Mouse (Mus musculus) hindbrain, embryonic 12.5 days (tissue): ENCODE data around the gene Hoxc4. TPM values are rescaled to one million over a fixed set of nuclear protein-coding genes. Genes with fewer than 3 reads are reported as not detected.

ENCODE experiments used
- ATAC-seq: fragments of 200-750 bp; cut with Nextera tagmentation; 2 replicates; pipeline ENCODE4 v1.8.0; 2017; ENCODE audit warnings: moderate TSS enrichment; ENCODE audit not compliant: low FRiP score
- H3K27ac ChIP-seq: fragments of 300-500 bp; sonication (generic); 2 replicates; pipeline ENCODE4 v1.5.1; 2016; ENCODE audit warnings: mild to moderate bottlenecking
- H3K27me3 ChIP-seq: fragments of 300-500 bp; sonication (generic); 2 replicates; pipeline ENCODE4 v1.6.1; 2016; ENCODE audit warnings: mild to moderate bottlenecking
- H3K36me3 ChIP-seq: fragments of 300-500 bp; sonication (generic); 2 replicates; pipeline ENCODE4 v1.6.1; 2016; ENCODE audit warnings: mild to moderate bottlenecking
- H3K4me1 ChIP-seq: fragments of 300-500 bp; sonication (generic); 2 replicates; pipeline ENCODE4 v1.6.1; 2016
- H3K4me2 ChIP-seq: fragments of 300-500 bp; sonication (generic); replicated peaks from 2 replicates; pipeline ENCODE4 v1.6.1; 2016; ENCODE audit warnings: mild to moderate bottlenecking
- H3K4me3 ChIP-seq: fragments of 300-500 bp; sonication (generic); 2 replicates; pipeline ENCODE4 v1.5.1; 2016; ENCODE audit warnings: mild to moderate bottlenecking
- H3K9ac ChIP-seq: fragments of 300-500 bp; sonication (generic); 2 replicates; pipeline ENCODE4 v1.6.1; 2016; ENCODE audit warnings: mild to moderate bottlenecking, moderate library complexity
- H3K9me3 ChIP-seq: fragments of 300-500 bp; sonication (generic); replicated peaks from 2 replicates; pipeline ENCODE4 v1.6.1; 2016; ENCODE audit warnings: mild to moderate bottlenecking
- WGBS: fragments of 180-500 bp; shearing (Covaris S2); methylation state at CpG from one replicate; pipeline ENCODE4 v1.1.7; 2016; 5-methylcytosine and 5-hydroxymethylcytosine counted together
- polyA plus RNA-seq: library from polyadenylated mRNA; unstranded; fragments of >200 nt; fragmentation: Nextera tagmentation; extraction: Ambion mirVana; gene quantifications from 2 replicates; pipeline ENCODE4 v1.2.1, GENCODE M21; 2016

The Hoxc4 gene
- polyA plus RNA-seq, 1 experiment from 2014 or later: 34.5 TPM

- Histone ChIP-seq H3K4me1 (peaks cover 6% of the 10 kb centered on the region), H3K4me3 (peak overlapping the region; percentile 44), H3K27me3 (peaks cover 99% of the 10 kb centered on the region), H3K9ac (peak overlapping the region; percentile 74), H3K9me3 (no peaks in the 10 kb centered on the region), H3K27ac (peak overlapping the region; percentile 92), H3K4me2 (peak overlapping the region; percentile 50), H3K36me3 (no peaks in the 10 kb centered on the region)
- ATAC-seq: no peak
- WGBS: under 1% methylated on average over 14 of the region's 14 CpGs
Measured at GRCm38 (mm10) chr15:103035548-103035881, 16.8 kb downstream of the Hoxc4 start.

- no peaks in the 10 kb centered on the region for H3K36me3 ChIP-seq
- peaks cover 6% of the 10 kb centered on the region for H3K4me1 ChIP-seq
- 0 out of 2 replicates have a peak overlapping the region, but pooled peaks have one; percentile 42 for H3K9ac ChIP-seq
- peak overlapping the region; percentile 44 for H3K4me3 ChIP-seq
- peak overlapping the region; percentile 77; the same call in 1 of the 2 replicates for H3K27ac ChIP-seq
- peaks cover 100% of the 10 kb centered on the region for H3K27me3 ChIP-seq
- H3K9me3 ChIP-seq: no peaks in the 10 kb centered on the region
- peak overlapping the region; percentile 50 for H3K4me2 ChIP-seq
- ATAC-seq: no peak
- WGBS: 22% methylated on average over 1 of the region's 1 CpGs
Measured at GRCm38 (mm10) chr15:103037579-103037978, 18.8 kb downstream of the Hoxc4 start.

GRCm38 (mm10) chr15:103038701-103039480 is 20.2 kb downstream of the Hoxc4 start:
- peak overlapping the region; percentile 50 for H3K4me2 ChIP-seq
- peak overlapping the region; percentile 77 for H3K27ac ChIP-seq
- no peak for ATAC-seq
- peaks cover 4% of the 10 kb centered on the region for H3K4me1 ChIP-seq
- H3K36me3 ChIP-seq: no peaks in the 10 kb centered on the region
- peaks cover 100% of the 10 kb centered on the region for H3K27me3 ChIP-seq
- WGBS: 6% methylated on average over 10 of the region's 10 CpGs
- H3K9me3 ChIP-seq: no peaks in the 10 kb centered on the region
- peak overlapping the region; percentile 24 for H3K4me3 ChIP-seq
- H3K9ac ChIP-seq: peak overlapping the region; percentile 42

GRCm38 (mm10) chr15:103039609-103040008 is 20.9 kb downstream of the Hoxc4 start:
- Histone ChIP-seq H3K9ac (peak overlapping the region; percentile 42), H3K9me3 (no peaks in the 10 kb centered on the region), H3K4me2 (peak overlapping the region; percentile 50), H3K4me1 (no peaks in the 10 kb centered on the region; the same call in 1 of the 2 replicates), H3K27me3 (peaks cover 100% of the 10 kb centered on the region), H3K27ac (peak overlapping the region; percentile 77), H3K4me3 (peak overlapping the region; percentile 24), H3K36me3 (no peaks in the 10 kb centered on the region)
- WGBS: 3% methylated on average over 3 of the region's 3 CpGs
- ATAC-seq: no peak

GRCm38 (mm10) chr15:103040601-103041000 is 21.9 kb downstream of the Hoxc4 start:
- H3K9ac ChIP-seq: peak overlapping the region; percentile 42
- H3K4me1 ChIP-seq: no peaks in the 10 kb centered on the region; the same call in 1 of the 2 replicates
- ATAC-seq: no peak
- no peaks in the 10 kb centered on the region for H3K36me3 ChIP-seq
- H3K4me3 ChIP-seq: peak overlapping the region; percentile 24
- H3K4me2 ChIP-seq: peak overlapping the region; percentile 50
- peak overlapping the region; percentile 77; the same call in 1 of the 2 replicates for H3K27ac ChIP-seq
- peaks cover 96% of the 10 kb centered on the region for H3K27me3 ChIP-seq
- no peaks in the 10 kb centered on the region for H3K9me3 ChIP-seq
- WGBS: 1% methylated on average over 12 of the region's 12 CpGs

GRCm38 (mm10) chr15:103041613-103042012 is 22.9 kb downstream of the Hoxc4 start:
- peak overlapping the region; percentile 50 for H3K4me2 ChIP-seq
- no peaks in the 10 kb centered on the region; the same call in 1 of the 2 replicates for H3K4me1 ChIP-seq
- peaks cover 92% of the 10 kb centered on the region for H3K27me3 ChIP-seq
- no peaks in the 10 kb centered on the region for H3K36me3 ChIP-seq
- 11% methylated on average over 5 of the region's 5 CpGs for WGBS
- peak overlapping the region; percentile 77 for H3K27ac ChIP-seq
- ATAC-seq: no peak
- no peak overlapping the region for H3K4me3 ChIP-seq
- no peak overlapping the region for H3K9ac ChIP-seq
- no peaks in the 10 kb centered on the region for H3K9me3 ChIP-seq

GRCm38 (mm10) chr15:103042209-103042608 is 23.5 kb downstream of the Hoxc4 start:
- H3K9ac ChIP-seq: no peak overlapping the region

GRCm38 (mm10) chr15:103051670-103052069 is 32.9 kb downstream of the Hoxc4 start:
- H3K4me2 ChIP-seq: no peak overlapping the region
- H3K9me3 ChIP-seq: no peaks in the 10 kb centered on the region
- H3K4me1 ChIP-seq: peaks cover 3% of the 10 kb centered on the region; the same call in 1 of the 2 replicates
- no peak overlapping the region for H3K27ac ChIP-seq
- no peaks in the 10 kb centered on the region for H3K36me3 ChIP-seq
- no peak overlapping the region for H3K4me3 ChIP-seq
- peaks cover 84% of the 10 kb centered on the region for H3K27me3 ChIP-seq
- no peak for ATAC-seq
- WGBS: 73% methylated on average over 2 of the region's 2 CpGs
- no peak overlapping the region for H3K9ac ChIP-seq

More at GRCm38 (mm10) chr15:103042209-103042608, 23.5 kb downstream of the Hoxc4 start:
- Histone ChIP-seq H3K4me2 (peak overlapping the region; percentile 50), H3K36me3 (no peaks in the 10 kb centered on the region), H3K4me3 (no peak overlapping the region), H3K9me3 (no peaks in the 10 kb centered on the region), H3K4me1 (no peaks in the 10 kb centered on the region; the same call in 1 of the 2 replicates), H3K27ac (peak overlapping the region; percentile 77), H3K27me3 (peaks cover 90% of the 10 kb centered on the region)
- 4% methylated on average over 1 of the region's 1 CpGs for WGBS
- no peak for ATAC-seq

GRCm38 (mm10) chr15:103053210-103053609 is 34.5 kb downstream of the Hoxc4 start:
- Histone ChIP-seq H3K27me3 (peaks cover 85% of the 10 kb centered on the region), H3K36me3 (no peaks in the 10 kb centered on the region), H3K4me3 (no peak overlapping the region), H3K4me2 (no peak overlapping the region), H3K27ac (no peak overlapping the region), H3K4me1 (peaks cover 3% of the 10 kb centered on the region; the same call in 1 of the 2 replicates), H3K9me3 (no peaks in the 10 kb centered on the region), H3K9ac (no peak overlapping the region)
- no peak for ATAC-seq

GRCm38 (mm10) chr15:103056396-103056795 is 37.7 kb downstream of the Hoxc4 start:
- H3K4me1 ChIP-seq: peaks cover 7% of the 10 kb centered on the region
- H3K4me3 ChIP-seq: 0 out of 2 replicates have a peak overlapping the region, but pooled peaks have one; percentile 16
- H3K27me3 ChIP-seq: peaks cover 91% of the 10 kb centered on the region

GRCm38 (mm10) chr15:103058715-103059114 is 40.0 kb downstream of the Hoxc4 start:
- H3K9ac ChIP-seq: peak overlapping the region; percentile 68
- peaks cover 4% of the 10 kb centered on the region; the same call in 1 of the 2 replicates for H3K4me1 ChIP-seq
- H3K36me3 ChIP-seq: no peaks in the 10 kb centered on the region
- peak overlapping the region; percentile 92 for H3K27ac ChIP-seq
- 2% methylated on average over 12 of the region's 12 CpGs for WGBS
- ATAC-seq: no peak
- H3K9me3 ChIP-seq: no peaks in the 10 kb centered on the region
- peak overlapping the region; percentile 43 for H3K4me2 ChIP-seq
- H3K27me3 ChIP-seq: peaks cover 94% of the 10 kb centered on the region
- peak overlapping the region; percentile 32 for H3K4me3 ChIP-seq

More at GRCm38 (mm10) chr15:103056396-103056795, 37.7 kb downstream of the Hoxc4 start:
- H3K9me3 ChIP-seq: no peaks in the 10 kb centered on the region
- no peak for ATAC-seq
- H3K4me2 ChIP-seq: peak overlapping the region; percentile 46
- H3K36me3 ChIP-seq: no peaks in the 10 kb centered on the region
- WGBS: 36% methylated on average over 2 of the region's 2 CpGs
- H3K9ac ChIP-seq: peak overlapping the region; percentile 63; the same call in 1 of the 2 replicates
- peak overlapping the region; percentile 75 for H3K27ac ChIP-seq

- Histone ChIP-seq H3K27ac (peak overlapping the region; percentile 92), H3K27me3 (peaks cover 94% of the 10 kb centered on the region)
- under 1% methylated on average over 21 of the region's 21 CpGs for WGBS
Measured at GRCm38 (mm10) chr15:103059393-103059992, 40.8 kb downstream of the Hoxc4 start.

More at GRCm38 (mm10) chr15:103059393-103059992, 40.8 kb downstream of the Hoxc4 start:
- peak overlapping the region; percentile 68 for H3K9ac ChIP-seq
- H3K36me3 ChIP-seq: no peaks in the 10 kb centered on the region
- H3K4me1 ChIP-seq: peaks cover 4% of the 10 kb centered on the region; the same call in 1 of the 2 replicates
- no peak for ATAC-seq
- peak overlapping the region; percentile 43 for H3K4me2 ChIP-seq
- H3K4me3 ChIP-seq: peak overlapping the region; percentile 32
- no peaks in the 10 kb centered on the region for H3K9me3 ChIP-seq
